Mouse (Mus musculus): ENCODE results near the gene Zfp804a. TPM values are rescaled to one million over a fixed set of nuclear protein-coding genes. Genes with fewer than 3 reads are reported as not detected.

Zfp804a gene
- 14.7 and 15.5 TPM in 2 replicates for polyA plus RNA-seq (2012; rRNA removed)

DNA sequence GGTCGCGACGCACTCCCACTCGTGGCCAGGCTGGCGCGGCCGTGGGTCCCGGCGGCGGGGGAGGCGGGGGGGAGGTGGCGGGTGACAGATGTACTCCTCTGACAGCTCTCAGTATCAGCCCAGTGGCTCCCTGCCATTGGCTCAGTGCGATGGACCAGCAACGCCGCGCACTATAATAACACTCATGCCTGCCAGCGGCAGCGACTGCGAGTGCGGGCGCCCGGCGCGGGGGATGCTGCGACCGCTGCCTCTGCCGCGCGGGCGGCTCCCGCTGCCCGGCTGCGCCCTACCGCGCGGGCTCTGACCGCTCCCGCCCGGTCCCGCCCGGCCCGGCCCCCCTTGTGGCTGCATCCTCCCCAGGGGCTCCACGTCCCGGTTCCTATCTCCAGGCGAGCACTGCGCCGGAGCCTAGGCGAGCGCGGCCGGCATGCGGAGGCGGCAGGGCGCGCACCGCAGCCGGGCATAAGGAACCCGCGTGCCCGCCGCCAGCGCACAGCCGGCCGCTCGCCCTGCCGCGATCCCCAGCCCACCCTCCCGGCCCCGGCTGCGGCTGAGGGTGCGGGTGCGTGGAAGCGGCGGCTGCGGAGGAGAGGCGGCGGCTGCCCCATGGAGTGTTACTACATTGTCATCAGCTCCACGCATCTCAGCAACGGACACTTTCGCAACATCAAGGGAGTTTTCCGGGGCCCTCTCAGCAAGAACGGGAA is at the start of gene Zfp804a:
TSS of gene Zfp804a (plus strand) at position 38 of the 707 bp plus-strand sequence.

